Mouse (Mus musculus) heart, embryonic 16.5 days (tissue): ENCODE measurements around the gene Cops9. TPM values are rescaled to one million over a fixed set of nuclear protein-coding genes. Genes with fewer than 3 reads are reported as not detected.

ENCODE experiments used
- ATAC-seq: fragments of 200-750 bp; cut with Nextera tagmentation; replicated peaks from 2 replicates; pipeline ENCODE4 v1.8.0; 2017; ENCODE audit warnings: moderate number of reproducible peaks; ENCODE audit not compliant: insufficient read depth, low FRiP score; ENCODE audit errors: extremely low read depth
- H3K27ac ChIP-seq: fragments of 300-500 bp; sonication (generic); 2 replicates; pipeline ENCODE4 v1.5.1; 2014; ENCODE audit warnings: mild to moderate bottlenecking, low read length, control low read depth, moderate library complexity
- H3K27me3 ChIP-seq: fragments of 300-500 bp; sonication (generic); 2 replicates; pipeline ENCODE4 v1.6.1; 2014; ENCODE audit warnings: low read length, mixed read lengths; ENCODE audit not compliant: control insufficient read depth, insufficient read depth
- H3K36me3 ChIP-seq: fragments of 300-500 bp; sonication (generic); 2 replicates; pipeline ENCODE4 v1.6.1; 2014; ENCODE audit not compliant: control insufficient read depth, insufficient read depth
- H3K4me1 ChIP-seq: fragments of 300-500 bp; sonication (generic); 2 replicates; pipeline ENCODE4 v1.6.1; 2014; ENCODE audit warnings: low read length, mixed read lengths; ENCODE audit not compliant: control insufficient read depth, insufficient read depth
- H3K4me2 ChIP-seq: fragments of 300-500 bp; sonication (generic); 2 replicates; pipeline ENCODE4 v1.6.1; 2014; ENCODE audit warnings: low read depth, mild to moderate bottlenecking, control low read depth, low read length
- H3K4me3 ChIP-seq: fragments of 300-500 bp; sonication (generic); 2 replicates; pipeline ENCODE4 v1.5.1; 2014; ENCODE audit warnings: mild to moderate bottlenecking, control low read depth, low read length
- H3K9ac ChIP-seq: fragments of 300-500 bp; sonication (generic); 2 replicates; pipeline ENCODE4 v1.6.1; 2014; ENCODE audit warnings: low read length, control low read depth
- H3K9me3 ChIP-seq: fragments of 300-500 bp; sonication (generic); replicated peaks from 2 replicates; pipeline ENCODE4 v1.6.1; 2016; ENCODE audit warnings: low read length; ENCODE audit not compliant: control insufficient read depth
- WGBS: fragments of 180-500 bp; shearing (Covaris S2); extraction: QIAGEN DNeasy Blood & Tissue Kit; methylation state at CpG from one replicate; pipeline ENCODE4 v1.1.7; 2014; 5-methylcytosine and 5-hydroxymethylcytosine counted together
- polyA plus RNA-seq: library from polyadenylated mRNA; unstranded; fragments of >200 nt; fragmentation: Nextera tagmentation; extraction: Ambion mirVana; gene quantifications from 2 replicates; pipeline ENCODE4 v1.2.1, GENCODE M21; 2015

Cops9 gene
- polyA plus RNA-seq, 1 experiment from 2014 or later: 342 TPM

DNA sequence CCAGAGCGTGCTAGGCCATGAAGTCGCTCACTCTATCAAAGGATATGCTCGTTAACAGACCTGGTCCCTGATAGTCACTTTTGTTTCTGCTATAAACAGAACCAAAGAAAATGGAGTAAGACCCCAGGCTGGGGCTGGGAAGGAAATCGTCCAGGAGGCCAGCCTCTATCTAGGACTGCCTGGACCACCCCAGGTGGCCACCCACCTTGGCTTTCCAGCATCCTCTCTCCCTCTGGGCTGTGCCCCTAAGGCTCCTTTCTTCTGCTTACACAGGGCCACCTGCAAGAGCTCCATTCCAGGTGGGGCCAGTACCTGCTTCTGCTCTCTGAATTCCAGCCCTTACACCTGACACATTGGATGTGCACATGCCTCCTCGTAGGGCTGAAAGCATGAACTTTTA lies 9.6 kb downstream of the Cops9 start:
- Histone ChIP-seq H3K9ac (no peak overlapping the region), H3K27ac (no peak overlapping the region), H3K36me3 (peaks cover 8% of the 10 kb centered on the region), H3K27me3 (no peaks in the 10 kb centered on the region), H3K9me3 (no peaks in the 10 kb centered on the region), H3K4me2 (no peak overlapping the region), H3K4me1 (no peaks in the 10 kb centered on the region), H3K4me3 (no peak overlapping the region)
- WGBS: 69% methylated on average over 5 of the region's 5 CpGs
- ATAC-seq: no peak

GRCm38 (mm10) chr1:92628227-92628626 lies 13.6 kb downstream of the Cops9 start:
- Histone ChIP-seq H3K4me3 (no peak overlapping the region), H3K9ac (no peak overlapping the region), H3K4me1 (no peaks in the 10 kb centered on the region), H3K27ac (no peak overlapping the region), H3K27me3 (no peaks in the 10 kb centered on the region), H3K9me3 (no peaks in the 10 kb centered on the region), H3K36me3 (no peaks in the 10 kb centered on the region), H3K4me2 (no peak overlapping the region)
- no peak for ATAC-seq
- 37% methylated on average over 4 of the region's 4 CpGs for WGBS

- ATAC-seq: no peak
- 40% methylated on average over 4 of the region's 4 CpGs for WGBS
- H3K4me2 ChIP-seq: no peak overlapping the region
Observed at GRCm38 (mm10) chr1:92618360-92618759, 23.4 kb downstream of the Cops9 start.

GRCm38 (mm10) chr1:92617488-92617887 lies 24.3 kb downstream of the Cops9 start, which contains the start of gene Olfr12:
Olfr12 (plus strand) TSS chr1:92617788.
- Histone ChIP-seq H3K4me1 (no peaks in the 10 kb centered on the region), H3K27me3 (0 out of 2 replicates have a peak, but pooled peaks cover 3% of the 10 kb centered on the region), H3K27ac (no peak within 1 kb of the TSS), H3K9me3 (no peaks in the 10 kb centered on the region), H3K9ac (no peak within 1 kb of the TSS), H3K36me3 (no peaks in the 10 kb centered on the region), H3K4me2 (no peak within 1 kb of the TSS), H3K4me3 (no peak within 1 kb of the TSS)
- ATAC-seq: no peak
- WGBS: 65% methylated on average over 2 of the region's 2 CpGs

More at GRCm38 (mm10) chr1:92618360-92618759, 23.4 kb downstream of the Cops9 start:
- H3K9ac ChIP-seq: no peak overlapping the region
- 0 out of 2 replicates have a peak, but pooled peaks cover 3% of the 10 kb centered on the region for H3K27me3 ChIP-seq
- no peak overlapping the region for H3K4me3 ChIP-seq
- no peak overlapping the region for H3K27ac ChIP-seq
- H3K9me3 ChIP-seq: no peaks in the 10 kb centered on the region
- H3K4me1 ChIP-seq: no peaks in the 10 kb centered on the region
- H3K36me3 ChIP-seq: no peaks in the 10 kb centered on the region

GRCm38 (mm10) chr1:92616046-92616445 lies 25.7 kb downstream of the Cops9 start:
- H3K27ac ChIP-seq: no peak overlapping the region
- no peak overlapping the region for H3K4me2 ChIP-seq
- whole genome bisulfite sequencing: 56% methylated on average over 1 of the region's 1 CpGs
- no peak for ATAC-seq
- H3K4me1 ChIP-seq: no peaks in the 10 kb centered on the region
- H3K9me3 ChIP-seq: no peaks in the 10 kb centered on the region
- no peak overlapping the region for H3K4me3 ChIP-seq
- H3K27me3 ChIP-seq: peaks cover 5% of the 10 kb centered on the region; the same call in 1 of the 2 replicates
- H3K9ac ChIP-seq: no peak overlapping the region
- no peaks in the 10 kb centered on the region for H3K36me3 ChIP-seq

DNA sequence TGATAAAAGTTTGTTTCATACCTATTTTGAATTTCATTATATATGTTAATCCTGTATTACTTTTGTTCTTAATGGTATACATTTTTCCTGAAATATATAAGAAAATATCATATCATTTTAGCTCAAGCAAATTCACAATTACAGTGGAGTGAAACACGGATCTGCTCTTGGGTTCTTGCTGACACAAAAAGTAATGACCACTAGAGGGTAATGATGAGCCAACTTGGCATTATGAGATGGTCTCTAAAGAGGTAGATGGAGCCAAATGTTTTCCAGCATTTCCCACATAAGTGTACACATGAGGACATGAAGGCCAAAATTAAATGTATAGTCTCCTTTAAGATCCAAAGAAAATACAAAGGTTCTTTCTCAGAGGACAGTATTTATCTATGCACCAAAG lies 27.3 kb downstream of the Cops9 start:
- no peak overlapping the region for H3K4me3 ChIP-seq
- H3K4me1 ChIP-seq: no peaks in the 10 kb centered on the region
- WGBS: 9% methylated on average over 1 of the region's 1 CpGs
- H3K36me3 ChIP-seq: no peaks in the 10 kb centered on the region
- peaks cover 5% of the 10 kb centered on the region; the same call in 1 of the 2 replicates for H3K27me3 ChIP-seq
- no peak for ATAC-seq
- H3K9ac ChIP-seq: no peak overlapping the region
- H3K9me3 ChIP-seq: no peaks in the 10 kb centered on the region
- H3K27ac ChIP-seq: no peak overlapping the region
- H3K4me2 ChIP-seq: no peak overlapping the region

- Histone ChIP-seq H3K9ac (no peak overlapping the region), H3K27ac (no peak overlapping the region)
- 38% methylated on average over 4 of the region's 4 CpGs for WGBS
Observed at GRCm38 (mm10) chr1:92613175-92613574, 28.6 kb downstream of the Cops9 start.

GRCm38 (mm10) chr1:92611008-92611407 lies 30.8 kb downstream of the Cops9 start:
- Histone ChIP-seq H3K9me3 (no peaks in the 10 kb centered on the region), H3K4me2 (no peak overlapping the region), H3K9ac (no peak overlapping the region), H3K36me3 (no peaks in the 10 kb centered on the region), H3K27ac (no peak overlapping the region), H3K4me3 (no peak overlapping the region), H3K4me1 (no peaks in the 10 kb centered on the region), H3K27me3 (peaks cover 8% of the 10 kb centered on the region)
- 3% methylated on average over 5 of the region's 5 CpGs for WGBS
- no peak for ATAC-seq

More at GRCm38 (mm10) chr1:92613175-92613574, 28.6 kb downstream of the Cops9 start:
- Histone ChIP-seq H3K36me3 (no peaks in the 10 kb centered on the region), H3K4me2 (no peak overlapping the region), H3K4me3 (no peak overlapping the region), H3K9me3 (no peaks in the 10 kb centered on the region), H3K27me3 (peaks cover 10% of the 10 kb centered on the region), H3K4me1 (no peaks in the 10 kb centered on the region)
- no peak for ATAC-seq

GRCm38 (mm10) chr1:92607711-92608110 lies 34.1 kb downstream of the Cops9 start:
- 68% methylated on average over 4 of the region's 4 CpGs for WGBS
- no peaks in the 10 kb centered on the region for H3K9me3 ChIP-seq
- H3K36me3 ChIP-seq: no peaks in the 10 kb centered on the region
- no peak overlapping the region for H3K27ac ChIP-seq
- H3K9ac ChIP-seq: no peak overlapping the region
- H3K27me3 ChIP-seq: peaks cover 8% of the 10 kb centered on the region
- no peak for ATAC-seq
- no peak overlapping the region for H3K4me2 ChIP-seq
- H3K4me3 ChIP-seq: no peak overlapping the region
- no peaks in the 10 kb centered on the region for H3K4me1 ChIP-seq
